Mouse (Mus musculus) liver, postnatal 0 days (tissue): Measurements from ENCODE around the gene Wfdc15b.

Experiments
- CTCF ChIP-seq: sonication (generic); IDR thresholded peaks from 2 replicates; pipeline ENCODE4 v1.5.1; 2016; ENCODE audit warnings: antibody characterized with exemption, low read depth
- EP300 ChIP-seq: IDR thresholded peaks from 2 replicates; pipeline ENCODE4 v1.6.1; 2016; ENCODE audit warnings: antibody characterized with exemption, low read depth, mild to moderate bottlenecking

DNA sequence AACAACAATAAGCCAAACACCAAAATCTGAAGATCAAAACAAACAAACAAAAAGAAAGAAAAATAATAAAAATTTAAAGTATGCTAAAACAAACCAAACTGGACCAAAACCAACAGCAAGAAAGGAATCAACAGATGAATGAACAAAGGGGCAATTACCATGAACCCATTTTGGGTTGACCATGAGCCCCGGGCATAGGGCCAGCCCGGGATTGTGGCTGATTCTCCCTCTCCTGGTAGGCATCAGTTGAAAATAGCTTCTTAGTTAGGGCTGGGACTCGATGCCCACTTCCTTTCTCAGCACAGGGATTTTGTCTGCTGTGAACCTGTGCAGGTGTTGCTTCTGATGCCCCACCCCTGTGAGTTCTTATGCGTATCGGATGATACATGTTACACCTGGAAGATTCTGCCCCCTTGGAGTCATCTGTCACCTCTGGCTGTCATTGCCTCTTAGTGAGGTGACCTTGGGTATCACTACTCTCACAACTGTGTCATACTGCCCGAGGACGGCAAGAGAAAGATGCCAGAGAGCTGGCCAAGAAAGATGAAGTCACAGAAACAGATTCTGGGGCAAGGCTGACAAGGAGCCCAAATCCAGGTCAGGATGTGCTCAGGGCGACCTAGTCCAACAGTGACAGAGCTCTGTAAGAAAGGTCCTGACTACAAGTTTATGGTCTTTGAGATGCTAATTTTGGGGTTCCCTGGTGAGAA lies 7.1 kb upstream of the Wfdc15b start:
- TF ChIP-seq CTCF (no peak), EP300 (no peak)
